Mouse (Mus musculus) lung, adult 2 months (tissue): ENCODE measurements around the gene Gm9732. TPM values are rescaled to one million over a fixed set of nuclear protein-coding genes. Genes with fewer than 3 reads are reported as not detected.
"Not testable (repeated sequence)": the region's sequence is repeated elsewhere in the genome, so short reads cannot be mapped to it uniquely, and the experiment has no call there.

Experiments
- DNase-seq: peaks from one replicate; pipeline ENCODE4 v3.0.0; 2022
- H3K4me1 ChIP-seq: fragments of 200-500 bp; 2 replicates; pipeline ENCODE4 v1.6.1; 2011; ENCODE audit warnings: low read length; ENCODE audit not compliant: control insufficient read depth, insufficient read depth
- H3K4me3 ChIP-seq: fragments of 200-500 bp; replicated peaks from 2 replicates; pipeline ENCODE3; 2011; ENCODE audit warnings: low read depth, mild to moderate bottlenecking, control low read depth, low read length; ENCODE audit errors: extremely low read depth
- WGBS: fragments of 180-500 bp; shearing (Covaris S2); methylation state at CpG from one replicate; pipeline ENCODE4 v1.1.7; 2018; 5-methylcytosine and 5-hydroxymethylcytosine counted together
- polyA plus RNA-seq: library from polyadenylated mRNA; depleted of rRNA; stranded (reverse); fragments of >200 nt; gene quantifications from 2 replicates; pipeline ENCODE4 v1.2.3, GENCODE M21; 2012; rRNA removed

The Gm9732 gene
- polyA plus RNA-seq, 1 experiment: not detected

DNA sequence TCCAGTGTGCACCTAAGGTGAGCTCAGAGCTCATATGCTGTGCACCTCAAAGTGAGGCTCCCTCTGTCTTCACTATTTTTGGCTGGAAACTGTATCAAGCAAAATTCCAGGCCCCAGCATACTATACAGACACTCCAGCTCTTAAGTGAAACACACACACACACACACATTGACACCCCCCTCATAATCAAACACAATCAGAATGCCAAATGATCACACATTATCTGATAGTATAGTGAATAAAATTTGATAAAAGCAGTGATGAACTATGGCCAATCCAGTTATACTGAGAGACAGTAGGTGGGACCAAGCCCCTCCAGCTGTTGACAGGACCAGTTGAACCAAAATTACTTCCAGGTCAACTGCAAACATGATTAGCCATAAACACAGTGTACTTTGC, 44.7 kb downstream of the Gm9732 start:
- DNase-seq, H3K4me3 ChIP-seq, H3K4me1 ChIP-seq: not testable (repeated sequence)

DNA sequence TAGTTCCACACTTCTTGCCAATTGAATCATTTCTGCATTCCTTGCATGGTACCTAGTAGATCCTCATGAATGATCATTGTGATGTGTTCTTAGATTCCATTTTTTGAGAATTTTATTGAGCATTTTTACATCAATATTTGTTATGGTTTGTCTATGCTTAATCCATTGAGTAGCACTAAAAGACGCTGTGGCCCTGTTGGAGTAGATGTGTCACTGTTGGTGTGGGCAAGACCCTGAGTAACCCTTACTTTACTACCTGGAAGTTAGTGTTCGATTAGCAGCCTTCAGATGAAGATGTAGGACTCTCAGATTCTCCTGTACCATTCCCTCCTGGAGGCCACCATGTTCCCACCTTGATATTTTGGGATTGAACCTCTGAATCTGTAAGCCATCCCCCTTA, 53.8 kb downstream of the Gm9732 start:
- not testable (repeated sequence) for DNase-seq
- 42% methylated on average over 2 of the region's 2 CpGs for WGBS

DNA sequence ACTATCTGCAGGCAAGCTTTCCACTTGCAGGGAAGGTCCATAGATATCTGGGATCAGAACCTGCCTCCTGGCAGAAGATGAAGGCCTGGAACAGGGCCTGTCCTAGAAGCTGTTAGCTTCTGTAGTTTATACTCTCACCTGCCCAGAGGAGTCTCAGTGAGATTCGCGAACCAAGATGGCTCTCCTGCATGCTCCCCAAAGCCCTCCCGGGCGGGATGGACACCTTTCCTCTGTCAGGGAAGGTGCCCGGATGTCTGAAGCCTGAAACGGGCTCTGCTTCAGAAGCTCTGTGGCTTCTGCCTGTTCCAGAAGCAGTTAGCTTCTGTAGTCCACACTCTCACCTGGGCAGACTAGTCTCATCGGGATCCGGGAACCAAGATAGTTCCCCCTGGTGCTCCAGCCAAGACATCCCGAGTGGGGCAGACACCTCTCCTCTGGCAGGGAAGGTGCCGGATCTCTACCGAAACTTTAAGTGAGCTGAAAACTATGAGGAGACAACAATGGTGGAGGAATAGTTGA, 56.6 kb downstream of the Gm9732 start:
- H3K4me3 ChIP-seq, DNase-seq, H3K4me1 ChIP-seq: not testable (repeated sequence)
- 86% methylated on average over 10 of the region's 11 CpGs for WGBS

More for the DNA sequence above, 53.8 kb downstream of the Gm9732 start:
- H3K4me1 ChIP-seq, H3K4me3 ChIP-seq: not testable (repeated sequence)

DNA sequence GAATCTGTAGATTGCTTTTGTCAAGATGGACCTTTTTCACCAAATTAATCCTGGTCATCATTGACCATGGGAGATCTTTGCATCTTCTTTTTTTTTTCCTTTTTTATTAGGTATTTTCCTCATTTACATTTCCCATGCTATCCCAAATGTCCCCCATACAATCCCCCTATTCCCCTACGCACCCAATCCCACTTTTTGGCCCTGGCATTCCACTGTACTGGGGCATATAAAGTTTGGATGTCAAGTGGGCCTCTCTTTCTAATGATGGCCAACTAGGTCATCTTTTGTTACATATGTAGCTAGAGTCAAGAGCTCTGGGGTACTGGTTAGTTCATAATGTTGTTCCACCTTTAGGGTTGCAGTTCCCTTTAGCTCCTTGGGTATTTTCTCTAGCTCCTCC, 62.8 kb downstream of the Gm9732 start:
- DNase-seq, H3K4me3 ChIP-seq, H3K4me1 ChIP-seq: not testable (repeated sequence)
- whole genome bisulfite sequencing: 43% methylated on average over 1 of the region's 1 CpGs

DNA sequence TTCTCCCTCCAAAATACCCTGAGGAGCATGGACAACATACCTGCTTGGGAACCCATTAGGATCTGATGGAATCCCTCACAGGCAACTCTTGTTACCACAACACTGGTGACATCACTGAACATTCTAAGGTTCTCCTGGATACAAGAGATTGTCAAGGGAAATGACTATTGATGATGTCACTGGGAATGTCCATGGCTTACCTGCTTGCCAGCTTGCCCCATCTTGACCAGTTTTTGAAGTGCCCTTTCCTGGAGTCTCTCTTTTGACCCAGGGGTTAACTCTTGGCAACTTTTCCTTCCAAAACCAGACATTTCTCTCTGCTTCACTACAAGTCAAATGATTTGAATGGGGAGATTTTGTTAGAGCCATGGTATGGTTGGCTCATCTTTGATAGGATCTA, 72.9 kb downstream of the Gm9732 start, which contains the start of gene 1700001F09Rik:
Gene 1700001F09Rik (minus strand): TSS at position 101 of the 400 bp plus-strand sequence.
- DNase-seq, H3K4me1 ChIP-seq, H3K4me3 ChIP-seq: not testable (repeated sequence)

DNA sequence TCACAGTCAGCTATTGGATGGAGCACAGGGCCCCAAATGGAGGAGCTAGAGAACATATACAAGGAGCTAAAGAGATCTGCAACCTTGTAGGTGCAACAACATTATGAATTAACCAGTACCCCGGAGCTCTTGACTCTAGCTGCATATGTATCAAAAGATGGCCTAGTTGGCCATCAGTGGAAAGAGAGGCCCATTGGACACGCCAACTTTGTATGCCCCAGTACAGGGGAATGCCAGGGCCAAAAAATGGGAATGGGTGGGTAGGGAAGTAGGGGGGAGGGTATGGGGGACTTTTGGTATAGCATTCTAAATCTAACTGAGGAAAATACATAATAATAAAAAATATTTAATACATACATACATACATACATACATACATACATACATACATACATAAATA, 78.1 kb downstream of the Gm9732 start:
- H3K4me1 ChIP-seq, DNase-seq, H3K4me3 ChIP-seq: not testable (repeated sequence)
- WGBS: 88% methylated on average over 2 of the region's 2 CpGs

Other genes starting within 250 kb of the Gm9732 start
- not detected in 2 replicates for gene Gm8094, start 198.4 kb upstream of the Gm9732 start, polyA plus RNA-seq
- gene Gm8104, start 174.4 kb upstream of the Gm9732 start, polyA plus RNA-seq: not detected in 2 replicates
- not detected in 2 replicates for gene Gm7233, start 95.2 kb upstream of the Gm9732 start, polyA plus RNA-seq
- not detected in 2 replicates for gene Gm8122, start 39.7 kb upstream of the Gm9732 start, polyA plus RNA-seq
- gene Gm8126, start 16.4 kb upstream of the Gm9732 start, polyA plus RNA-seq: not detected in 2 replicates
- not detected in 2 replicates for gene Gm8127, start 18.8 kb downstream of the Gm9732 start, polyA plus RNA-seq
- not detected in 2 replicates for gene 1700001F09Rik, start 72.8 kb downstream of the Gm9732 start, polyA plus RNA-seq
- gene Gm8138, start 141.3 kb downstream of the Gm9732 start, polyA plus RNA-seq: not detected in 2 replicates